Mouse (Mus musculus) mesoderm, embryonic 11.5 days (tissue): ENCODE data around the gene Casr.

Experiments used
- DNase-seq: peaks from one replicate; pipeline ENCODE4 v3.0.0-alpha.2; 2012; ENCODE audit warnings: low read depth, low spot score

Casr gene

GRCm38 (mm10) chr16:36523095-36523494 is 38.8 kb downstream of the Casr start:
- no peak for DNase-seq

- DNase-seq, result no peak
These were observed 45.6 kb downstream of the Casr start for GRCm38 (mm10) chr16:36516355-36516754.

- no peak for DNase-seq
These were observed 54.6 kb downstream of the Casr start for GRCm38 (mm10) chr16:36507300-36507699.

GRCm38 (mm10) chr16:36506827-36507226 is 55.1 kb downstream of the Casr start:
- DNase-seq, result no peak

- DNase-seq, result no peak
These were observed 56.0 kb downstream of the Casr start for GRCm38 (mm10) chr16:36505913-36506312.

GRCm38 (mm10) chr16:36505134-36505533 is 56.8 kb downstream of the Casr start:
- DNase-seq, result no peak

- no peak for DNase-seq
These were observed 59.7 kb downstream of the Casr start for GRCm38 (mm10) chr16:36502286-36502685.

- DNase-seq, result no peak
These were observed 69.5 kb downstream of the Casr start for GRCm38 (mm10) chr16:36492420-36492819.

- no peak for DNase-seq
These were observed 85.1 kb downstream of the Casr start for GRCm38 (mm10) chr16:36476866-36477265.

GRCm38 (mm10) chr16:36475530-36475929 is 86.4 kb downstream of the Casr start:
- DNase-seq, result no peak

GRCm38 (mm10) chr16:36474849-36475248 is 87.1 kb downstream of the Casr start:
- DNase-seq, result no peak

- DNase-seq, result peak; percentile 26
These were observed 88.4 kb downstream of the Casr start for GRCm38 (mm10) chr16:36473217-36474216.

GRCm38 (mm10) chr16:36471066-36471633 is 90.8 kb downstream of the Casr start:
- no peak for DNase-seq

- DNase-seq, result peak; percentile 55
These were observed 91.9 kb downstream of the Casr start for GRCm38 (mm10) chr16:36469955-36470478.

GRCm38 (mm10) chr16:36469367-36469766 is 92.6 kb downstream of the Casr start:
- DNase-seq, result no peak

GRCm38 (mm10) chr16:36468862-36469261 is 93.1 kb downstream of the Casr start:
- no peak for DNase-seq

- no peak for DNase-seq
These were observed 94.0 kb downstream of the Casr start for GRCm38 (mm10) chr16:36467936-36468335.

- DNase-seq, result no peak
These were observed 96.5 kb downstream of the Casr start for GRCm38 (mm10) chr16:36465436-36465835.

GRCm38 (mm10) chr16:36464076-36464475 is 97.9 kb downstream of the Casr start:
- DNase-seq, result no peak

- no peak for DNase-seq
These were observed 101.5 kb downstream of the Casr start for GRCm38 (mm10) chr16:36460426-36460825.

- no peak for DNase-seq
These were observed 106.6 kb downstream of the Casr start, which contains the start of gene Stfa3 for GRCm38 (mm10) chr16:36455342-36455802. Gene Stfa3 (minus strand): TSS chr16:36455392.
